Mouse (Mus musculus) midbrain, embryonic 14.5 days (tissue): ENCODE results near the gene Plau. TPM values are rescaled to one million over a fixed set of nuclear protein-coding genes. Genes with fewer than 3 reads are reported as not detected.

ENCODE experiments used
- ATAC-seq: fragments of 200-750 bp; cut with Nextera tagmentation; 2 replicates; pipeline ENCODE4 v1.8.0; 2017; ENCODE audit warnings: moderate number of reproducible peaks, moderate library complexity; ENCODE audit not compliant: low FRiP score, low TSS enrichment
- DNase-seq: peaks from one replicate; pipeline ENCODE4 v3.0.0-alpha.2; 2015
- H3K27ac ChIP-seq: fragments of 300-500 bp; sonication (generic); replicated peaks from 2 replicates; pipeline ENCODE4 v1.5.1; 2014; ENCODE audit warnings: mild to moderate bottlenecking, low read depth, low read length, moderate library complexity
- H3K27me3 ChIP-seq: fragments of 300-500 bp; sonication (generic); 2 replicates; pipeline ENCODE4 v1.6.1; 2014; ENCODE audit warnings: low read length, control low read depth, mixed read lengths; ENCODE audit not compliant: control insufficient read depth, insufficient read depth
- H3K36me3 ChIP-seq: fragments of 300-500 bp; sonication (generic); 2 replicates; pipeline ENCODE4 v1.6.1; 2014; ENCODE audit warnings: low read length, control low read depth; ENCODE audit not compliant: control insufficient read depth, insufficient read depth
- H3K4me1 ChIP-seq: fragments of 300-500 bp; sonication (generic); 2 replicates; pipeline ENCODE4 v1.6.1; 2014; ENCODE audit warnings: mild to moderate bottlenecking, antibody characterized with exemption, low read length, control low read depth; ENCODE audit not compliant: control insufficient read depth, insufficient read depth
- H3K4me2 ChIP-seq: fragments of 300-500 bp; sonication (generic); 2 replicates; pipeline ENCODE4 v1.6.1; 2014; ENCODE audit warnings: mild to moderate bottlenecking, low read length, moderate library complexity
- H3K4me3 ChIP-seq: fragments of 300-500 bp; sonication (generic); replicated peaks from 2 replicates; pipeline ENCODE4 v1.5.1; 2014; ENCODE audit warnings: low read depth, low read length
- H3K9ac ChIP-seq: fragments of 300-500 bp; sonication (generic); replicated peaks from 2 replicates; pipeline ENCODE4 v1.6.1; 2014; ENCODE audit warnings: mild to moderate bottlenecking, low read length, moderate library complexity
- H3K9me3 ChIP-seq: fragments of 300-500 bp; sonication (generic); 2 replicates; pipeline ENCODE4 v1.6.1; 2016; ENCODE audit warnings: low read length, control low read depth, mixed read lengths; ENCODE audit not compliant: control insufficient read depth
- WGBS: fragments of 180-500 bp; shearing (Covaris S2); extraction: QIAGEN DNeasy Blood & Tissue Kit; methylation state at CpG from one replicate; pipeline ENCODE4 v1.1.7; 2014; 5-methylcytosine and 5-hydroxymethylcytosine counted together
- polyA plus RNA-seq: library from polyadenylated mRNA; unstranded; fragments of >200 nt; fragmentation: Nextera tagmentation; extraction: Ambion mirVana; gene quantifications from 2 replicates; pipeline ENCODE4 v1.2.1, GENCODE M21; 2014

Gene Plau
- polyA plus RNA-seq, 1 experiment from 2014 or later, result 0.62 TPM

- 68% methylated on average over 7 of the region's 7 CpGs for WGBS
- no peaks in the 10 kb centered on the region for H3K36me3 ChIP-seq
- no peak overlapping the region for H3K27ac ChIP-seq
- no peak for DNase-seq
- 0 out of 2 replicates have a peak, but pooled peaks cover 3% of the 10 kb centered on the region for H3K4me1 ChIP-seq
- H3K9me3 ChIP-seq, result no peaks in the 10 kb centered on the region
- no peak overlapping the region for H3K4me3 ChIP-seq
- H3K4me2 ChIP-seq, result no peak overlapping the region
- no peaks in the 10 kb centered on the region; the same call in 1 of the 2 replicates for H3K27me3 ChIP-seq
- no peak for ATAC-seq
- H3K9ac ChIP-seq, result no peak overlapping the region
Observed at GRCm38 (mm10) chr14:20834136-20834535, 2.3 kb upstream of the Plau start.

- ATAC-seq, result no peak; the same call in 1 of the 2 replicates
Observed at GRCm38 (mm10) chr14:20836905-20837376, 481 bp downstream of the Plau start.

GRCm38 (mm10) chr14:20837681-20838080 lies 1.2 kb downstream of the Plau start:
- Histone ChIP-seq H3K4me1 (0 out of 2 replicates have a peak, but pooled peaks cover 3% of the 10 kb centered on the region), H3K36me3 (no peaks in the 10 kb centered on the region), H3K4me2 (no peak overlapping the region), H3K27me3 (no peaks in the 10 kb centered on the region; the same call in 1 of the 2 replicates), H3K4me3 (no peak overlapping the region), H3K9me3 (no peaks in the 10 kb centered on the region), H3K9ac (no peak overlapping the region), H3K27ac (no peak overlapping the region)
- DNase-seq (no peak), ATAC-seq (no peak)
- WGBS, result 71% methylated on average over 7 of the region's 7 CpGs

More at GRCm38 (mm10) chr14:20836905-20837376, 481 bp downstream of the Plau start:
- Histone ChIP-seq H3K9ac (peak overlapping the region; percentile 60), H3K36me3 (no peaks in the 10 kb centered on the region), H3K4me1 (0 out of 2 replicates have a peak, but pooled peaks cover 3% of the 10 kb centered on the region), H3K9me3 (no peaks in the 10 kb centered on the region), H3K4me2 (peak overlapping the region; percentile 95), H3K4me3 (peak overlapping the region; percentile 42), H3K27ac (no peak overlapping the region), H3K27me3 (no peaks in the 10 kb centered on the region; the same call in 1 of the 2 replicates)
- WGBS, result 10% methylated on average over 10 of the region's 10 CpGs
- no peak for DNase-seq

- no peak for ATAC-seq
- no peaks in the 10 kb centered on the region; the same call in 1 of the 2 replicates for H3K27me3 ChIP-seq
- no peak for DNase-seq
- H3K4me3 ChIP-seq, result no peak overlapping the region
- no peak overlapping the region for H3K9ac ChIP-seq
- no peaks in the 10 kb centered on the region for H3K4me1 ChIP-seq
- H3K4me2 ChIP-seq, result no peak overlapping the region
- H3K36me3 ChIP-seq, result no peaks in the 10 kb centered on the region
- H3K9me3 ChIP-seq, result no peaks in the 10 kb centered on the region
- WGBS, result 87% methylated on average over 2 of the region's 2 CpGs
- H3K27ac ChIP-seq, result no peak overlapping the region
Observed at GRCm38 (mm10) chr14:20841526-20841925, 5.1 kb downstream of the Plau start.

GRCm38 (mm10) chr14:20842629-20843028 lies 6.2 kb downstream of the Plau start:
- H3K9me3 ChIP-seq, result no peaks in the 10 kb centered on the region
- H3K27ac ChIP-seq, result no peak overlapping the region
- WGBS, result 75% methylated on average over 3 of the region's 3 CpGs
- no peak for DNase-seq
- no peak overlapping the region for H3K4me3 ChIP-seq
- no peak overlapping the region for H3K4me2 ChIP-seq
- H3K9ac ChIP-seq, result no peak overlapping the region
- no peaks in the 10 kb centered on the region for H3K4me1 ChIP-seq
- no peaks in the 10 kb centered on the region; the same call in 1 of the 2 replicates for H3K27me3 ChIP-seq
- H3K36me3 ChIP-seq, result no peaks in the 10 kb centered on the region
- no peak for ATAC-seq

- no peak overlapping the region for H3K4me2 ChIP-seq
- H3K4me3 ChIP-seq, result no peak overlapping the region
- WGBS, result 93% methylated on average over 6 of the region's 6 CpGs
- no peaks in the 10 kb centered on the region for H3K9me3 ChIP-seq
- no peak for ATAC-seq
- H3K9ac ChIP-seq, result no peak overlapping the region
- no peak overlapping the region for H3K27ac ChIP-seq
- no peak for DNase-seq
- no peaks in the 10 kb centered on the region for H3K27me3 ChIP-seq
- H3K4me1 ChIP-seq, result no peaks in the 10 kb centered on the region
- H3K36me3 ChIP-seq, result no peaks in the 10 kb centered on the region
Observed at GRCm38 (mm10) chr14:20844126-20844525, 7.7 kb downstream of the Plau start.

GRCm38 (mm10) chr14:20844671-20845576 lies 8.5 kb downstream of the Plau start:
- H3K27me3 ChIP-seq, result no peaks in the 10 kb centered on the region
- no peaks in the 10 kb centered on the region for H3K36me3 ChIP-seq
- no peak overlapping the region for H3K4me2 ChIP-seq
- ATAC-seq (no peak), DNase-seq (no peak)
- no peak overlapping the region for H3K9ac ChIP-seq
- no peak overlapping the region for H3K27ac ChIP-seq
- 86% methylated on average over 10 of the region's 10 CpGs for WGBS
- no peaks in the 10 kb centered on the region for H3K4me1 ChIP-seq
- H3K4me3 ChIP-seq, result no peak overlapping the region
- no peaks in the 10 kb centered on the region for H3K9me3 ChIP-seq

- H3K4me3 ChIP-seq, result no peak overlapping the region
- DNase-seq, result no peak
- no peaks in the 10 kb centered on the region for H3K36me3 ChIP-seq
- WGBS, result 81% methylated on average over 9 of the region's 9 CpGs
- no peak overlapping the region for H3K4me2 ChIP-seq
- H3K9ac ChIP-seq, result no peak overlapping the region
- no peaks in the 10 kb centered on the region for H3K27me3 ChIP-seq
- no peaks in the 10 kb centered on the region for H3K4me1 ChIP-seq
- H3K27ac ChIP-seq, result no peak overlapping the region
- ATAC-seq, result no peak
- H3K9me3 ChIP-seq, result no peaks in the 10 kb centered on the region
Observed at GRCm38 (mm10) chr14:20845577-20846088, 9.2 kb downstream of the Plau start.
